Mouse (Mus musculus): ENCODE data around the gene Ncoa7. TPM values are rescaled to one million over a fixed set of nuclear protein-coding genes. Genes with fewer than 3 reads are reported as not detected.

The Ncoa7 gene
- polyA plus RNA-seq, 1 experiment from 2014 or later: 22.7 TPM

DNA sequence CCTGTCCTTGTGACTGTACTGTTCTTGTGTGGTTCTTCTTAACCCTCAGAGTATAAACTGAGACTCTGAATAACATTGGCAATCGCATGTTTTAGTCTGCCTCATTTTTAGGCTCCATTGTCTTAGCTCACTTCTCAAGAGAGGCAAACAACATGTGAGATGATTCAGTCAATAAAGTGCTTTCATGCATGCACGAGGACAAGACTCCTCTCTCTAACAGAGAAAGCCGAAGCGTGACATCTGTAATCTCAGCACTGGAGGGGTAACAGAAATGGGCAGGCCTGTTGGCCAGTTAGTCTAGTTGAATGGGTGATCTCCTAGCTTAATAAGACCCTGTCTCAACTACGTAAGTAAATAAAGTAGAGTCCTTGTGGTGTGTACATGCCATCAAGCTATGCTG, 95.1 kb downstream of the Ncoa7 start:
- H3K9ac ChIP-seq (replicated peaks): no peak overlapping the region
- no peaks in the 10 kb centered on the region for H3K9me3 ChIP-seq (replicated peaks)
- no peak overlapping the region for H3K4me2 ChIP-seq
- no peaks in the 10 kb centered on the region for H3K4me1 ChIP-seq
- H3K4me3 ChIP-seq (replicated peaks): no peak overlapping the region
- H3K27ac ChIP-seq (replicated peaks): no peak overlapping the region
- no peak for ATAC-seq (ENCODE audit: low FRiP score)
- H3K36me3 ChIP-seq: peaks cover 8% of the 10 kb centered on the region; the same call in 1 of the 2 replicates
- WGBS: 67% methylated on average over 5 of the region's 5 CpGs
- no peaks in the 10 kb centered on the region for H3K27me3 ChIP-seq (replicated peaks)

DNA sequence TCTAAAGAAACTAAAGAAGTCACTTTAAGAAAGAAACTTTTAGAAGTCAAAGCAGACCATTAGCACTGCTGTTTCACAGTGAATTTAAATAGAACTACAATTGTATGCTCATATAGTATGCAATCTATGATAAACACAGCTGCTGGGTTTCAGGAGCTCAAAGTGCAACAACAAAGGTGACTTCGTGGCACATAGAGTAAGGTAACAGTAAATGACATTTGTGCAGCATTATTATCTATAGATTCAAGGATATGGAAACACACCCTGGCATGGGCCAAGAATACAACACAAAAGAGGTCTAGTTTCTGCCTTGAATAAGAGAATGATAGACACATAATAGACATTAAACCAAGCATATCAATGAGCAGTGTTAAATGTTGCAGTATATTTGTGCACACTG, 100.5 kb downstream of the Ncoa7 start:
- H3K27me3 ChIP-seq (replicated peaks): no peaks in the 10 kb centered on the region
- H3K4me2 ChIP-seq: no peak overlapping the region
- peaks cover 14% of the 10 kb centered on the region; the same call in 1 of the 2 replicates for H3K36me3 ChIP-seq
- no peak overlapping the region for H3K27ac ChIP-seq (replicated peaks)
- H3K9me3 ChIP-seq (replicated peaks): no peaks in the 10 kb centered on the region
- no peaks in the 10 kb centered on the region for H3K4me1 ChIP-seq
- WGBS: 94% methylated on average over 1 of the region's 1 CpGs
- H3K4me3 ChIP-seq (replicated peaks): no peak overlapping the region
- ATAC-seq (ENCODE audit: low FRiP score): no peak
- no peak overlapping the region for H3K9ac ChIP-seq (replicated peaks)

DNA sequence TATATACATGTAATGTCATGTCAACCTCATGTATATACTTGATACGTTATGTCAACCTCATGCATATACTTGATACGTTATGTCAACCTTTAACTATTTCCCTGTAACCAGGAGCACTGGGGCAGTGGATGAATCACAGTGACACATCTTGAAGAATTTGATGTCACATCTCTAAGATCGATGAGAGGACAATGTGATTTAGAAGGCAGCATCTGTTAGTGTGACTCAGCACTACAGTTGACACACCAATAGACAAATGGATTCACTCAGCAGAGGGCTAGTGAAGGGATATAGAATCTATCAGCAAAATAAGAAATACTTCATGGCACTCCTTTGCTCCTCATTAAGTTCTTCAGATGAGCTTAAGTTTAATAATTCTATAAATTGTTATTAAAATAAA, 116.3 kb downstream of the Ncoa7 start:
- no peak overlapping the region for H3K4me3 ChIP-seq (replicated peaks)
- no peaks in the 10 kb centered on the region for H3K27me3 ChIP-seq (replicated peaks)
- H3K27ac ChIP-seq (replicated peaks): no peak overlapping the region
- 95% methylated on average over 3 of the region's 3 CpGs for WGBS
- peaks cover 18% of the 10 kb centered on the region for H3K36me3 ChIP-seq
- H3K9me3 ChIP-seq (replicated peaks): no peaks in the 10 kb centered on the region
- H3K4me2 ChIP-seq: no peak overlapping the region
- H3K9ac ChIP-seq (replicated peaks): no peak overlapping the region
- no peak for ATAC-seq (ENCODE audit: low FRiP score)
- no peaks in the 10 kb centered on the region for H3K4me1 ChIP-seq

DNA sequence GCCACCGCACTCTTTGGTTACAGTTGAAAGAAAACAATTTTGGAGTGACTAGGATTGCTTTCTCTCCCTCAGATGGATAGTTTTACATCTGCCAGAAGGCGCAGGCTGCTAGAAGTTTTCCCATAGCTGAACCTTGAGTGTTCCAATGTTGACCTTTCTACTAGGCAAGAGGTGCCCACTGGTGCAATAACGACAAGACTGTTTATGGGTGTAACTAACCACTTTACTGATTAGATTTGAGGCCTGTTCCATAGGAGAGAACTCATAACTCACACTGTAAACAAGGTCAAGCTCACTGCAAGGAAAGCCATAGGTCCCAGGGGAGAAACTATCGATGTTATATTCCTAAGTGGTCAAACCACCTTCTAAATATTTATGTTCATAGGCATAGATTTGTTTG, 119.7 kb downstream of the Ncoa7 start:
- Histone ChIP-seq H3K4me1 (no peaks in the 10 kb centered on the region), H3K27ac (replicated peaks) (no peak overlapping the region), H3K9ac (replicated peaks) (no peak overlapping the region), H3K27me3 (replicated peaks) (no peaks in the 10 kb centered on the region), H3K4me2 (no peak overlapping the region), H3K36me3 (no peaks in the 10 kb centered on the region), H3K9me3 (replicated peaks) (no peaks in the 10 kb centered on the region), H3K4me3 (replicated peaks) (no peak overlapping the region)
- 95% methylated on average over 4 of the region's 4 CpGs for WGBS
- no peak for ATAC-seq (ENCODE audit: low FRiP score)

DNA sequence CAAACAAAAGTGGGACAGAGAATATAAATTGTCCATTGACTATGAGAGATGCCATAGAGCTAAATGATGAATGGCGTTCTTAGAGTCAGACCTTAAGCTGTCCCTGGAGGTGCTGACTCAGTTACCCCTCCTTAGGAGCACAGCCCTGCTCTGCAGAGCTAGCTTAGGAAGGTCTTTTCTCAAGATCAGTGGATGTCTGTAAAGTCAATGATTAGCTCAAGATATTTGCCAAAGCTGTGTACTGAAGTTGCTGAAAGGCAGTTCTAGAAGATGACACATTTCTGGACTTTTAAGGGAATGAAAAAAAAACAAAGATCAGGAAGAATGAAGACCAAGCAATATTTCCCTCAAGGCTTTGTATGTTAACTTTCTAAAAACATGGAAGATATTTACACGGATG, 123.4 kb downstream of the Ncoa7 start:
- Histone ChIP-seq H3K4me1 (no peaks in the 10 kb centered on the region), H3K9ac (replicated peaks) (no peak overlapping the region), H3K9me3 (replicated peaks) (no peaks in the 10 kb centered on the region), H3K27ac (replicated peaks) (no peak overlapping the region), H3K4me3 (replicated peaks) (no peak overlapping the region), H3K27me3 (replicated peaks) (no peaks in the 10 kb centered on the region), H3K4me2 (no peak overlapping the region), H3K36me3 (peaks cover 7% of the 10 kb centered on the region)
- ATAC-seq (ENCODE audit: low FRiP score): no peak
- 98% methylated on average over 2 of the region's 2 CpGs for WGBS

DNA sequence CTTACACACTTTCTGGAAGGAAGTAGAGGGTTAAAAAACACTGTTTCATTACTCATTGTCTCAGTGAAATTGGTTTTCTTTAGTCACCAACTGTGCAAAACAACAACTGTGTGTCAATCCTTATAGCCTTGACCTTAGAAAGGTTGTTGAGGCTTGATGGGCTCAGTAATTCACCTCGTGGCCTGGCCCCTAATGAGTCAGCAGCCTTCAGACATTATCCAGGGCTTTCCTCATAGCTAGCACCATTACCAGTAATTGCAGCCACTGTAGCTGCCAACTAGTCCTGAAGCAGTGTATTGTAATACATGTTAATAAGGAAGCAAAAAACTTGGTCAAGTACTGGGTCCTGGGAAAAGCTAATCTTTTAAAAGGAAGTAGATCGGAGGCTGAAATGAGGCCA, 125.1 kb downstream of the Ncoa7 start:
- 64% methylated on average over 2 of the region's 2 CpGs for WGBS
- no peak overlapping the region for H3K9ac ChIP-seq (replicated peaks)

DNA sequence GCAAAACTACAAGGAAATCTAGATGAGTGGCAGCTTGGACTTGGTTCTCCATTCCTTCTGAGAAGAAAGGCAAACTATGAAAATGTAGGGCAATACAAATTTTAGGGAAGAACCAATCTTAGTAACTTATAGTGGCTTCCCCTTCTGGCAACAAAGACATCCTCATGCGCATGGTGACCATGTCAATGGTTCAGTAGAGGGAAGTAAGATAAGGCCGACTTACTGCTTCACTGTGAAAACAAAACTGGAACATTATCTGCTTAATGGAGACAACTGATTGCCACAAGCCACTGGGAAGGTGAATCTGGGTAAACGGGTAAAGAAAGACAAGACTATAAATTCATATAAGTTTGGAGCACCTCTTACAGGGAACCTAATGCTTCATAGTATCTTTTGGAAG, 128.3 kb downstream of the Ncoa7 start:
- no peaks in the 10 kb centered on the region for H3K9me3 ChIP-seq (replicated peaks)
- 93% methylated on average over 3 of the region's 3 CpGs for WGBS
- H3K4me1 ChIP-seq: no peaks in the 10 kb centered on the region
- H3K36me3 ChIP-seq: peaks cover 17% of the 10 kb centered on the region
- no peak overlapping the region for H3K9ac ChIP-seq (replicated peaks)
- no peak overlapping the region for H3K27ac ChIP-seq (replicated peaks)
- no peaks in the 10 kb centered on the region for H3K27me3 ChIP-seq (replicated peaks)
- no peak overlapping the region for H3K4me2 ChIP-seq
- H3K4me3 ChIP-seq (replicated peaks): no peak overlapping the region
- ATAC-seq (ENCODE audit: low FRiP score): no peak

More for the DNA sequence above, 125.1 kb downstream of the Ncoa7 start:
- no peak overlapping the region for H3K27ac ChIP-seq (replicated peaks)
- no peak for ATAC-seq (ENCODE audit: low FRiP score)
- H3K36me3 ChIP-seq: peaks cover 7% of the 10 kb centered on the region
- no peaks in the 10 kb centered on the region for H3K9me3 ChIP-seq (replicated peaks)
- no peaks in the 10 kb centered on the region for H3K27me3 ChIP-seq (replicated peaks)
- no peaks in the 10 kb centered on the region for H3K4me1 ChIP-seq
- H3K4me2 ChIP-seq: no peak overlapping the region
- H3K4me3 ChIP-seq (replicated peaks): no peak overlapping the region

DNA sequence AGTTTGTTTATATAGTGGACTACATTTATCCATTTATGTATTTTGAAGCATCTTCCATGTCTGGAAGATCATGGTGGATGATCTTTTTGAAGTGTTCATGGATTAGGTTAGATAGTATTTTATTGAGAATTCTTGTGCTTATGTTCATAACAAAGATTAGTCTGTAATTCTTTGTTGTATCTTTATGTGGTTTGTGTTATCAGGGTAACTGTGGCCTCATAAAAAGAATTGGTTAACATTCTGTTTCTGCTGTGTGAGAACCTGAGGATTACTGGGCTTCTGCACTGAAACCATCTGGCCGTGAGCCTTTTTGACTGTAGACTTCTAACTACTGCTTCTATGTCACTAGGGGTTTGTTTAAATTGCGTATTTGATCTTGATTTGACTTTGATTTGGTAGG, 136.5 kb downstream of the Ncoa7 start:
- no peak overlapping the region for H3K27ac ChIP-seq (replicated peaks)
- no peaks in the 10 kb centered on the region for H3K9me3 ChIP-seq (replicated peaks)
- H3K4me1 ChIP-seq: no peaks in the 10 kb centered on the region
- WGBS: 93% methylated on average over 2 of the region's 2 CpGs
- H3K4me2 ChIP-seq: no peak overlapping the region
- peaks cover 6% of the 10 kb centered on the region for H3K36me3 ChIP-seq
- H3K4me3 ChIP-seq (replicated peaks): no peak overlapping the region
- no peak for ATAC-seq (ENCODE audit: low FRiP score)
- no peak overlapping the region for H3K9ac ChIP-seq (replicated peaks)
- no peaks in the 10 kb centered on the region for H3K27me3 ChIP-seq (replicated peaks)

DNA sequence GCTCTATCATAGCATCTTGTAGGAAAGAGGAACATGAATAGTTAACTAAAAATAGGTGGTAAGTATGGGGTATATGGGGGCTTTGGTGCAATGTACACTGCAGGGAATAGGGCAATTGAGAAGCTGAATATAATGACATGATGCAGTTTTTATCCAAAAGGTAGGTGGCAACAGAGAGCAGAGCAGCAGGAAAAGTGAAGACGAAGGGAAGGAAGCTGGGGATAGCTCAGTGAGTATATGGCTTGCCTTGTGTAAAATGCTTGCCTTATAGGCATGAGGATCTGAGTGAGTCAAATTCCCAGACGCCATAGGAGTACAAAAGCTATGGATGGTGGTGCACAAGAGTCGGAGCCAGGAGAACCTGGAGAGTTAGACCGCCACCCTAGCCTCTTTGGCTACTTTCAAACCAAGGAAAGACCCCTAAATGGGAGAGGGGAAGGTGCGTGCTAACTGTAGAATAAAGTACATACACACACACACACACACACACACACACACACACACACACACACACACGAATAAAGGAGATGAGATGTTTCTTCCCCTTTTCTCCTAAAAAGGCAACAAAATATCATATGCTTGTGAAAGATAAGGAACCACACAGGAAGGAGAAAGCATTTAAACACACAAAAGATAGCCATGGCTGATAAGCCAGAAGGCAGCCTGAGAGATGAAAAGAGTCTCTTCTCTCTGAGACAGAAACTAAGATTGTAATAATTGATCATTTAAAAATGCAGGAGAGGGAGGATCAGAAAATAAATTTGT, 142.4 kb downstream of the Ncoa7 start:
- Histone ChIP-seq H3K4me2 (no peak overlapping the region), H3K36me3 (peaks cover 22% of the 10 kb centered on the region), H3K4me3 (replicated peaks) (no peak overlapping the region), H3K27ac (replicated peaks) (no peak overlapping the region), H3K27me3 (replicated peaks) (no peaks in the 10 kb centered on the region), H3K9me3 (replicated peaks) (no peaks in the 10 kb centered on the region), H3K9ac (replicated peaks) (no peak overlapping the region), H3K4me1 (no peaks in the 10 kb centered on the region)
- 90% methylated on average over 6 of the region's 6 CpGs for WGBS
- no peak for ATAC-seq (ENCODE audit: low FRiP score)

DNA sequence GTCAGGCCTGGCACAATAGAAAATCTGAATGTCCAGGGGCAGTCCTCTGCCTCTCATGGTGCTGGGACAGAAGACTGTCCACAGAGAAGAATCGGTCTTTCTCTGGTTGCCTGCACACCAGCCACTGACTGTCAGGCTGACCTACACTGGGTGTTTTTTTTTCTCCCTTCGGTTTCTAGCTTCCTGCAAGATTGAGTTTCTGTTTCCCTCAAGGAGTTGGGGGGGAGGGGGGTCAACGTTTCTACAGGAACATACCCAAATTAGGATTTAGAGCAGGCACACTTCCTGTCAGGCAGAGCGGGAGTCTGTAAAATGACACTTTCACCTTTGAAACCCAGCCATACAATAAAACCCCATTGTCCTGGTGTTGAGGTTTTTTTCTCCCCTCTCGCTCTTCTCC, 147.5 kb downstream of the Ncoa7 start:
- H3K27ac ChIP-seq (replicated peaks): no peak overlapping the region
- H3K4me3 ChIP-seq (replicated peaks): no peak overlapping the region
- WGBS: 9% methylated on average over 5 of the region's 5 CpGs
- no peak overlapping the region for H3K9ac ChIP-seq (replicated peaks)
- H3K36me3 ChIP-seq: peaks cover 35% of the 10 kb centered on the region
- H3K4me2 ChIP-seq: peak overlapping the region; percentile 25
- no peaks in the 10 kb centered on the region for H3K9me3 ChIP-seq (replicated peaks)
- no peak for ATAC-seq (ENCODE audit: low FRiP score)
- H3K4me1 ChIP-seq: no peaks in the 10 kb centered on the region
- H3K27me3 ChIP-seq (replicated peaks): no peaks in the 10 kb centered on the region

DNA sequence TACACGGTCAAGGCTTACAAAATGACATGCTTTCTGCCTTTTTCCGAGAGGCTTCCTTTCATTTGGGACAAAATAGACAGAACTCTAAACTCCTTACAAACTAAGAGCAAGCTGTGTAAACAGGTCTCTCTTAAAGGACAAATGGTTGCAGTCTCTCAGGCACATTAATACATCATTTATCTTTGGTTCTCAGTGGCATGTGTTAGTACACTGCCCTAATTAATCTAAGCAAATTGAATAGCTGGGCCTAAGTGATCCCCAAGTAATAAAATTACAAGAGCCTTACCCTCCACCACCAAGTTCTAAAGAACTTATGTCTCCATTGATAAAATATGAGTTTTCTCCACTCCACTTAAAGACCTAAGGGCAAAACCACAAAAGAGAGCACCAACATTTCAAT, 155.4 kb downstream of the Ncoa7 start:
- no peak overlapping the region for H3K27ac ChIP-seq (replicated peaks)
- H3K4me2 ChIP-seq: no peak overlapping the region
- WGBS: 13% methylated on average over 2 of the region's 2 CpGs
- H3K27me3 ChIP-seq (replicated peaks): no peaks in the 10 kb centered on the region
- ATAC-seq (ENCODE audit: low FRiP score): no peak
- no peak overlapping the region for H3K9ac ChIP-seq (replicated peaks)
- H3K36me3 ChIP-seq: peaks cover 20% of the 10 kb centered on the region
- H3K9me3 ChIP-seq (replicated peaks): no peaks in the 10 kb centered on the region
- H3K4me1 ChIP-seq: no peaks in the 10 kb centered on the region
- no peak overlapping the region for H3K4me3 ChIP-seq (replicated peaks)

DNA sequence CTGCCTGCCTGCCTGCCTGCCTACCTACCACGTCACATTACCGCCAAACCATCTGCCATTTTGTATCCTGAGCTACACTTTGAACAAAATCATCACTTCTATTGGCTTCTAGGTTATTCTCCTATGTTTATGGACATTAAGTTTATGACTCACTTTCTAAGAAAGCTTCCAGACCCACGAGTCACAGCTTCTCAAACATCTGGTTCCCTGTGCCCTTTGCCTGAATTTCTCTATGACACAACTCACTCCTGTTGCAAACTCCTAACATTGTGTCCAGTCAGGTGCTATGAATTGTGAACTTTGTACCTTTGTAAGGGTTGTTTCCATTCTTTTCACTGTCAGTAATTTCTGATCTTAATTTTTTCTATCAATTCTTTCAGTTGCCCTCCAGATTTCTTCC, 164.9 kb downstream of the Ncoa7 start:
- Histone ChIP-seq H3K36me3 (no peaks in the 10 kb centered on the region), H3K4me2 (no peak overlapping the region)
- 81% methylated on average over 3 of the region's 3 CpGs for WGBS

More for the DNA sequence above, 164.9 kb downstream of the Ncoa7 start:
- Histone ChIP-seq H3K9ac (replicated peaks) (no peak overlapping the region), H3K4me1 (no peaks in the 10 kb centered on the region), H3K27me3 (replicated peaks) (no peaks in the 10 kb centered on the region), H3K9me3 (replicated peaks) (no peaks in the 10 kb centered on the region), H3K27ac (replicated peaks) (no peak overlapping the region), H3K4me3 (replicated peaks) (no peak overlapping the region)
- ATAC-seq (ENCODE audit: low FRiP score): no peak
